In the genomic region with DNA sequence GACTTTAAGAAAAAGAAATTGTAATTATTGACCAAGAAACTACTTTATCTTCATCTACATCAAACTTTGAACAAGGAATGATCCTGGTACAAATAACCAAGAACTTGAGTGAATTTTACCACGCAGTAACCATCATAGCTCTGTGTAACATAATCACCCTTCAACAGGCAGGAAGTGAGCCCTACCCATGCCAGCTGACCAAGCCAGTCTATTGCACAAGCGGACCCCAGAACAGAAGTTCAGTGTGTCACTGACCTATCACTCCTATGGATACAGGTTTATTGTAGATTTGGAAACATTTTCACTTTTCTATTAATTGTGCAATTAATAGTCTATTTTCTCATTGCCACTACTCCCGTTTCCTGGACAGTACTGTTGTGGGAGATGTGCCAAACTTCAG, we compare ENCODE assay signal across 26 mouse cellular contexts.
"Had no signal": no experiment of that assay in that cellular context is flagged by ENCODE, and none has a peak within 500 bp of the region (broad histone marks: within the 10 kb centered on the region; RNA-seq: fewer than 3 reads in every experiment).

No protein-coding gene starts in this region.

- H3K9ac ChIP-seq: forebrain, postnatal 0 days; hindbrain, embryonic 13.5 days; hindbrain, embryonic 15.5 days; kidney, embryonic 15.5 days; limb, embryonic 13.5 days; limb, embryonic 15.5 days had no signal

- DNase-seq: forebrain, postnatal 0 days; gastrocnemius, adult 2 months; gastrocnemius, postnatal 10 days; gastrocnemius, postnatal 25 days; heart, adult 11 months; heart, adult 2 months; heart, postnatal 10 days; heart, postnatal 4 days; kidney, adult 11 months; kidney, adult 2 months; kidney, adult 9 months; kidney, postnatal 14 days; kidney, postnatal 36 days; layer of hippocampus, adult 9-11 months; layer of hippocampus, postnatal 36 days; left cerebral cortex, postnatal 4 days had no signal

- ATAC-seq: forebrain, postnatal 0 days; hindbrain, postnatal 0 days; intestine, embryonic 16.5 days had no signal

- H3K27me3 ChIP-seq: kidney, embryonic 15.5 days; limb, embryonic 13.5 days; limb, embryonic 15.5 days had no signal

- H3K9me3 ChIP-seq: hindbrain, embryonic 10.5 days; hindbrain, embryonic 13.5 days; hindbrain, embryonic 15.5 days; kidney, embryonic 15.5 days; limb, embryonic 13.5 days; limb, embryonic 15.5 days had no signal

- H3K27ac ChIP-seq: gastrocnemius, adult 2 months; heart, adult 2 months; hindbrain, embryonic 10.5 days; hindbrain, embryonic 13.5 days; hindbrain, embryonic 15.5 days; hindbrain, postnatal 0 days; kidney, embryonic 15.5 days; kidney, postnatal 0 days; limb, embryonic 13.5 days; limb, embryonic 15.5 days had no signal

- H3K4me3 ChIP-seq: gastrocnemius, adult 2 months; heart, adult 2 months; hindbrain, embryonic 10.5 days; hindbrain, embryonic 13.5 days; hindbrain, embryonic 15.5 days; kidney, embryonic 15.5 days; limb, embryonic 13.5 days; limb, embryonic 15.5 days had no signal

- H3K4me2 ChIP-seq: heart, embryonic 11.5 days; hindbrain, embryonic 13.5 days; hindbrain, embryonic 15.5 days; kidney, embryonic 15.5 days; limb, embryonic 13.5 days; limb, embryonic 15.5 days had no signal

- H3K36me3 ChIP-seq: hindbrain, embryonic 10.5 days; hindbrain, embryonic 13.5 days; hindbrain, embryonic 15.5 days; kidney, embryonic 15.5 days; limb, embryonic 13.5 days; limb, embryonic 15.5 days had no signal
